Mouse (Mus musculus) kidney, adult 2 months (tissue): ENCODE results near the gene Arid1b.

Experiments
- CTCF ChIP-seq: fragments of 200-500 bp; conservative IDR thresholded peaks from 2 replicates; pipeline ENCODE4 v1.5.1; 2011; ENCODE audit warnings: low read depth, mild to moderate bottlenecking, control low read depth, low read length, moderate library complexity, mixed read lengths; ENCODE audit not compliant: insufficient read depth, insufficient read length
- POLR2A ChIP-seq: fragments of 200-500 bp; IDR thresholded peaks from one replicate; pipeline ENCODE4 v1.6.1; 2011; ENCODE audit warnings: low read depth, low read length, control low read depth

DNA sequence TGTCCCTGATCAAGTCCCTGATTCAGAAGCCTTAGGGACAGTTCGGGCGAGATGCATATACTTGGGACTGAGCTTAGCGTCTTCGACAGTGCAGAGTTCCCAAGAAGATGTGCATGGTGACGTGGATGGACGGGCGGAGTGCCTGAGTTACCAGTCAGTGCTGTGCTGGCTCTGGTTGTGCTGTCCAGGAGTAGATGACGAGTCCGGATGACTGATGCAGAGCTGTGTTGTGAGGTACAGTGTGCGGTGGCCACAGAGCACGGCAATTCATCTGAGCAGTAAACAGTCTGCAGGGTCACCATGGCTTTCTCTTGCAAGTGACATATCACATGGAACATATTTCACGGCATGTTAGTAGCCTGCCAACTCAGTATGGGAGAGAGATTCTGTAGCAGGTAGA lies 176.2 kb downstream of the Arid1b start:
- TF ChIP-seq CTCF = no peak
- TF ChIP-seq POLR2A = no peak
